Mouse (Mus musculus) large intestine, adult 2 months (tissue): ENCODE results near the gene 1110008P14Rik. TPM values are rescaled to one million over a fixed set of nuclear protein-coding genes. Genes with fewer than 3 reads are reported as not detected.

Experiments
- DNase-seq: peaks from one replicate; pipeline ENCODE4 v3.0.0-alpha.2; 2012; ENCODE audit warnings: low read depth, low spot score
- WGBS: fragments of 180-500 bp; shearing (Covaris S2); methylation state at CpG from one replicate; pipeline ENCODE4 v1.1.7; 2018; 5-methylcytosine and 5-hydroxymethylcytosine counted together
- polyA plus RNA-seq: library from polyadenylated mRNA; depleted of rRNA; stranded (reverse); fragments of >200 nt; gene quantifications from 2 replicates; pipeline ENCODE4 v1.2.3, GENCODE M21; 2012; rRNA removed

Gene 1110008P14Rik
- polyA plus RNA-seq, result 103 and 107 TPM in 2 replicates

DNA sequence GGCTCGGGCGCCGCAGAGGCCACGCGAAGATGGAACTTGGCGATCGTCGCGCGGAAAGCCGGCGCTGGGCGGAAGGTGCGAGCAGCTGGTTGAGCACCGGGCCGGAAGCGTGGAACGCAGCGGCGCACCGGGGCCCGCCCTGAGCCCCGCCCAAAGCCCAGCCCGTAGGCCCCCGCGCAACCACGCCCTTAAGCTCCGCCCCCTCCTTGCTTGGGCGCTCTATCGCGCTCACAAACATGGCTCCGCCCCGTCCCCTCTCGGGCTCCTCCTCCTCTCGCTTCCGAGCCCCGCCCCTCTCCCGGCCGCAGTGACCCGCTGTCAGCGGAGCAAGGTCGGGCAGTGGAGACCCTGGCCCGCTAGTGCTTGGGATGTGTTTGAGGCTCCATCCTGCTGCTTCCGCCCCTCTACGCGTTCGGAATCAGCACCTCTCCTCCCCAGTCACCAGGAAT lies at the start of gene 1110008P14Rik:
1110008P14Rik (minus strand) TSS at position 164 of the 449 bp plus-strand sequence.
- WGBS, result under 1% methylated on average over 43 of the region's 47 CpGs
- peak; percentile 87 for DNase-seq

GRCm38 (mm10) chr2:32430701-32431676 lies 49.3 kb upstream of the 1110008P14Rik start:
- no peak for DNase-seq
- WGBS, result 30% methylated on average over 18 of the region's 18 CpGs

DNA sequence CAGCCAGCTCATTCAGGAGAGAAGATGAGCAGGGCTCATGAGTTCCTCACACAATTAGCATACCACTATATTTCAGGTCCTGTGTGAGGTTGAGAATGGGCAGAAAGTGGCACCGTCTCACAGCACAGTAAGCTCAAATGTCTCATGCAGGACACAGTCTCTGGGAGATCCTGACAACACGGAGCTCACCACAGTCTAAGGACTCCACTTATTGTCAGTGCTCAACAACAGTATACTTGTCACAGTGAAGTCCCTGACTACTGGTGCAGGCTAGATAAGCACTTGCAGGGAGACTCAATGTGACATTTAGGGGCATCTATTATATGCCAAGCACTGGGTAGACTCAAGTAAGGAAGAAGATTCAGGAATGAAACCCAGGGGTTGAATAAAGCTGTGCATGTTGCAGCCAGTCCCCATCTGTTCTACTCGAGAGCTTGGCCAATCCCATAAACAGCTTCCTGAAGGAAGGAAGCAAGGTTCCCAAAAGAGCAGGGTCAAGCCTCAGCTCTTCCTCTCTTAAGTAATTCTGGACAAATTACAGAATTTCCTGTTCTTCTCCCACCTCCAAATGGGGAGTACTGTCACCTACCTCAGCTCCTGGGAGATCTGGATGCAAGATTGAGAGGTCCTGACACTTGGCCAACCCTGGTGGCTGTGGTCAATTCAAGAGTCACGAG lies 47.6 kb upstream of the 1110008P14Rik start:
- 36% methylated on average over 4 of the region's 4 CpGs for WGBS
- DNase-seq, result no peak

GRCm38 (mm10) chr2:32428262-32428722 lies 46.6 kb upstream of the 1110008P14Rik start:
- WGBS, result 19% methylated on average over 8 of the region's 8 CpGs
- DNase-seq, result peak; percentile 88

DNA sequence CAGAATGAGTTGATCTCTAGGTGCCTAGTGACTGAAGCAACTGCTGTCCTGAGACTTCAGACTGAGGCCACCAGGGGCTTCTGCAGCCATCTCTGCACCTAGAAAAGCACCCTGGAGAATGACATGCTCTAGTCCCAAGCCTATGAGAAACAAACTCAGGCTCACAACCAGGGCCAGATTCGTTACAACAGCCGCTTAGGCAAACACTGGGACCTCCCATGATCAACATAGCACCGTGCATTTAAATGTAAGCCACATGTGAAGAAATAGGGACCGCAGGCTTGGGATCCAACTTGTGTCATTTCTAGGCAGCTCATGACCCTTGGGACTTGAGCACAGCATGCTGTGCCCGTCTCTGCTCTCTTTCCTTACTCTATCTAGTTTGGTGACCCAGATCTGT lies 46.0 kb upstream of the 1110008P14Rik start:
- no peak for DNase-seq
- 35% methylated on average over 5 of the region's 5 CpGs for WGBS

GRCm38 (mm10) chr2:32426141-32426540 lies 44.4 kb upstream of the 1110008P14Rik start:
- no peak for DNase-seq
- 91% methylated on average over 1 of the region's 1 CpGs for WGBS

GRCm38 (mm10) chr2:32425568-32425967 lies 43.8 kb upstream of the 1110008P14Rik start:
- 61% methylated on average over 5 of the region's 5 CpGs for WGBS
- DNase-seq, result no peak

GRCm38 (mm10) chr2:32424796-32425195 lies 43.1 kb upstream of the 1110008P14Rik start:
- WGBS, result 13% methylated on average over 3 of the region's 3 CpGs
- no peak for DNase-seq

- peak; percentile 92 for DNase-seq
- 2% methylated on average over 14 of the region's 14 CpGs for WGBS
Observed at GRCm38 (mm10) chr2:32423481-32424331, 42.0 kb upstream of the 1110008P14Rik start.

- WGBS, result 85% methylated on average over 6 of the region's 6 CpGs
- no peak for DNase-seq
Observed at GRCm38 (mm10) chr2:32421851-32422251, 40.1 kb upstream of the 1110008P14Rik start.

GRCm38 (mm10) chr2:32420647-32421046 lies 38.9 kb upstream of the 1110008P14Rik start:
- no peak for DNase-seq
- 69% methylated on average over 6 of the region's 6 CpGs for WGBS

GRCm38 (mm10) chr2:32420066-32420608 lies 38.4 kb upstream of the 1110008P14Rik start:
- no peak for DNase-seq
- WGBS, result 85% methylated on average over 12 of the region's 12 CpGs

DNA sequence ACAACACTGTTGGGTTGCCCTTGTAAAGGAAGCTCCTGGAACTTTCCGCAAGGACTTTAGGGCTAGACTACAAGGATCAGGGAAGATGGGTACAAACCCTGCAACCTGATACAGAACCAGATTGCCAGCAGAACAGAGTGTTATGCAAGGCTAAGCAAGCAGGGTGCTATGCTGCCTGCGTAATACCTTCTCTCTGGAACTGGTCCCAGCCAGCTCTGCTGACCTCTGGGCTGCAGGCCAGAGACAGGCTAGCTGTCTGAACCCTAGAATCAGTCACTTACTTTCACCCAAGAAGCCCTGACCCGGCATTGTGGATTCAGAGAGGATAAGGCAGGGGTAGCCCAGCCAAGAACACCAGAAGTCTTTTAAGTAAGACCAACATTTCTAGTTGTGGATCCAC lies 37.6 kb upstream of the 1110008P14Rik start:
- no peak for DNase-seq
- 61% methylated on average over 3 of the region's 3 CpGs for WGBS

DNA sequence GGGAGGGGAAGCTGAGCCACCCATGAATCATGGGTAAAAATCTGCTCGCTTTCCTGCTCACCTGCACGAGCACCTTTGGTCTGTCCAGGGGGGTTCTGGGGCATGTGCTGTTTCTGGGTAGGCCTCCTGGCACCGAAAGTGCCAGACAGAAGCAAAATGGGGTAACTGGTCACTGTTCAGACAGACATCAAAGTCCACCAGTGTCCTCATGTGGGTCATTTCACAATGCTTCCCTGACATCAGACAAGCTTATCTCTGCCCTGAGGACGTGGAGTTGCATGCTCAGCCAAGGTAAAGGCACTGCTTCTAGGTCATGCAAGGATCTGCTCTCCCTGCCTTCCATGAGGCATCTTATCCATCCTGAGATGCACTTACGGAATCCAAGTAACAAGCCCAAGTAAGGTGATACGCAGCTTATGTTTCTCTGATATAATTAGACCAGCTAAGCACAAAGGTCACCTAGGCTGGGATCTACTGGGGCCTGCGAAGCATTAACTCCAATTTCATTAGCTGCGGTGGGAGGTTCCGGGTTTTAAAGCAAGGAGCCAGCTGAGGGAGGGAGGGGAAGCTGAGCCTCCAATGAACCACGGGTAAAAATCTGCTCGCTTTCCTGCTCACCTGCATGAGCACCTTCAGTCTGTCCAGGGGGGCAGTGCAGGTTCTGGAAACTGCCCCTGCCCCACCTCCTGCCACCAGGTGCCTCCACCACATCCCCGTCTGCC lies 36.9 kb upstream of the 1110008P14Rik start:
- 73% methylated on average over 12 of the region's 12 CpGs for WGBS
- DNase-seq, result no peak

DNA sequence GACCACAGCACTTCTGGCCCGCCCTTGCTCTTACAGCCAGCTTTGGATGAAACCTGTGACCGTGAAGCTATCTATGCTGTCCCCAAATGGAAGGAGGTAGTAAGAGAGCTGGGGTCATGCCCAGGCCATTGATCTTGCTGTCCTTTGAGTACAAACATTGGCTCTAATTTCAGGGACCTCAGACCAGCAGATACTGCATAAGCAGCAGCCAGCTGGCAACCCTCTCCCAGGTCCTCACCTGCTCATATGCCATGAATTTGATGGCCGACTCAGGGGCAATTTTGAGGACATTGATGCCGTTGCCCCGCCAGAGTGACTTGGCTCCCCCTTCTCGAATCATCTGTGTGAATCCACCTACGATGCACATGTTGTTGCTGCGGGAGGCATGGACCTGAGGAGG lies 35.7 kb upstream of the 1110008P14Rik start:
- no peak for DNase-seq
- WGBS, result 85% methylated on average over 8 of the region's 8 CpGs

- WGBS, result 80% methylated on average over 2 of the region's 2 CpGs
- no peak for DNase-seq
Observed at GRCm38 (mm10) chr2:32416556-32416955, 34.8 kb upstream of the 1110008P14Rik start.

GRCm38 (mm10) chr2:32415801-32416200 lies 34.1 kb upstream of the 1110008P14Rik start:
- WGBS, result 93% methylated on average over 12 of the region's 12 CpGs
- DNase-seq, result no peak

DNA sequence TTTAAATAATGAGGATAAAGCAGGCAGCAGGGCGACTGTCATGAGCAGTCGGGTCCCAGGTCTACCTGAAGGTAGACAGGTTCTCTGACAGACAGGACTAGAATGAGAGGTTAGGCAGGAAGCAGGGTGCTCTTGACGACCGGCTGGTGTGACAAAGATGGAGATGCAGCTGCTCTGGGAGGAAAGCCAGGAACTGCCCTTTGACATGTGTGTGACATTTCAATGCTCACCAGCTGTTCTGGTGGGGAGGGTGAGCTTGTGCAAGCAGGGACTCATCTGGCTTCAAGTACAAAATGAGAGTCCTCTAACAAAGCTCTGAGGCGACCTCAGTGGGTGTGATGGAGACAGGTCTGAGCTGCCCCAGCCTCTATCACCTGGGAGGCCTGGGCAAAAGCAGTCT lies 32.2 kb upstream of the 1110008P14Rik start:
- WGBS, result 50% methylated on average over 5 of the region's 5 CpGs
- no peak for DNase-seq
